Mouse (Mus musculus) MEL (cell line): ENCODE results near the gene Pdzd7. TPM values are rescaled to one million over a fixed set of nuclear protein-coding genes. Genes with fewer than 3 reads are reported as not detected.
A peak's percentile ranks its signal among the peaks of the same experiment; 100 is the strongest.

ENCODE experiments used
- DNase-seq: peaks from one replicate; pipeline ENCODE4 v3.0.0; 2011; ENCODE audit warnings: low read depth, low spot score
- H3K27ac ChIP-seq: 2 replicates; pipeline ENCODE4 v1.5.1; 2012; ENCODE audit warnings: low read depth, mild to moderate bottlenecking, control low read depth, low read length, moderate library complexity; ENCODE audit not compliant: control insufficient read depth
- H3K27me3 ChIP-seq, 2 experiments: fragments of 150-350 bp in 1 of 2; sonication (generic) in 1 of 2; 2 replicates each; pipeline ENCODE4 v1.6.1; 2012; ENCODE audit warnings: low read length in 2 of 2, mild to moderate bottlenecking in 2 of 2, improper control_type of control experiment in 1 of 2, moderate library complexity in 1 of 2; ENCODE audit not compliant: insufficient read depth in 2 of 2, control insufficient read depth in 1 of 2
- H3K36me3 ChIP-seq, 2 experiments: 2 replicates each; pipeline ENCODE4 v1.6.1; 2012 to 2014; ENCODE audit warnings: low read length in 2 of 2, improper control_type of control experiment in 1 of 2, inconsistent platforms in 1 of 2, mild to moderate bottlenecking in 1 of 2; ENCODE audit not compliant: insufficient read depth in 2 of 2, control insufficient read depth in 1 of 2
- H3K4me1 ChIP-seq, 2 experiments: fragments of 150-350 bp in 1 of 2; sonication (generic) in 1 of 2; 2 replicates each; pipeline ENCODE4 v1.6.1; 2012; ENCODE audit warnings: low read length in 2 of 2, improper control_type of control experiment in 1 of 2, mild to moderate bottlenecking in 1 of 2; ENCODE audit not compliant: insufficient read depth in 2 of 2, control insufficient read depth in 1 of 2
- H3K4me3 ChIP-seq, 2 experiments: fragments of 150-350 bp in 1 of 2; sonication (generic) in 1 of 2; 2 replicates each; pipeline ENCODE4 v1.5.1; 2012; ENCODE audit warnings: low read depth in 2 of 2, low read length in 2 of 2, mild to moderate bottlenecking in 2 of 2, moderate library complexity in 2 of 2, control low read depth in 1 of 2, improper control_type of control experiment in 1 of 2; ENCODE audit not compliant: control insufficient read depth in 1 of 2, insufficient read depth in 1 of 2
- H3K79me2 ChIP-seq: 2 replicates; pipeline ENCODE4 v1.6.1; 2012; ENCODE audit warnings: mild to moderate bottlenecking, low read length, moderate library complexity; ENCODE audit not compliant: control insufficient read depth, poor library complexity, insufficient read depth
- H3K9ac ChIP-seq: 2 replicates; pipeline ENCODE4 v1.6.1; 2012; ENCODE audit warnings: low read depth, mild to moderate bottlenecking, control low read depth, low read length, moderate library complexity; ENCODE audit not compliant: control insufficient read depth, poor library complexity, severe bottlenecking
- H3K9me3 ChIP-seq: fragments of 150-350 bp; sonication (generic); replicated peaks from 2 replicates; pipeline ENCODE4 v1.6.1; 2012; ENCODE audit warnings: mild to moderate bottlenecking, low read length, improper control_type of control experiment, moderate library complexity; ENCODE audit not compliant: insufficient read depth
- CTCF ChIP-seq, 3 experiments: IDR thresholded peaks in 2 of 3; conservative IDR thresholded peaks in 1 of 3; 2 replicates each; pipeline ENCODE4 v1.5.1; 2011 to 2012; ENCODE audit warnings: low read length in 3 of 3, low read depth in 2 of 3, mild to moderate bottlenecking in 2 of 3, improper control_type of control experiment in 1 of 3, inconsistent platforms in 1 of 3, mixed read lengths in 1 of 3, moderate library complexity in 1 of 3; ENCODE audit not compliant: control insufficient read depth in 1 of 3, insufficient read depth in 1 of 3, poor library complexity in 1 of 3, severe bottlenecking in 1 of 3
- HCFC1 ChIP-seq: IDR thresholded peaks from 2 replicates; pipeline ENCODE4 v1.6.1; 2012; ENCODE audit warnings: low read depth, mild to moderate bottlenecking, inconsistent platforms, low read length, improper control_type of control experiment, moderate library complexity
- MAFK ChIP-seq: IDR thresholded peaks from 2 replicates; pipeline ENCODE4 v1.6.1; 2011; ENCODE audit warnings: low read depth, mild to moderate bottlenecking, low read length, improper control_type of control experiment, borderline replicate concordance
- MAZ ChIP-seq: IDR thresholded peaks from 2 replicates; pipeline ENCODE4 v1.6.1; 2012; ENCODE audit warnings: low read depth, mild to moderate bottlenecking, inconsistent platforms, low read length, improper control_type of control experiment
- MEF2A ChIP-seq: IDR thresholded peaks from 2 replicates; pipeline ENCODE4 v1.6.1; 2014; ENCODE audit warnings: low read depth, mild to moderate bottlenecking, inconsistent platforms, low read length, improper control_type of control experiment; ENCODE audit not compliant: poor library complexity, insufficient replicate concordance, severe bottlenecking; ENCODE audit errors: extremely low read depth
- MXI1 ChIP-seq: IDR thresholded peaks from 2 replicates; pipeline ENCODE4 v1.6.1; 2011; ENCODE audit warnings: mild to moderate bottlenecking, low read depth, low read length, improper control_type of control experiment
- POLR2AphosphoS2 ChIP-seq: IDR thresholded peaks from 2 replicates; pipeline ENCODE4 v1.6.1; 2011; ENCODE audit warnings: low read length, improper control_type of control experiment
- RAD21 ChIP-seq: IDR thresholded peaks from 2 replicates; pipeline ENCODE4 v1.6.1; 2011; ENCODE audit warnings: mild to moderate bottlenecking, low read depth, low read length, improper control_type of control experiment
- SIN3A ChIP-seq: IDR thresholded peaks from 2 replicates; pipeline ENCODE4 v1.6.1; 2012; ENCODE audit warnings: low read length, improper control_type of control experiment, inconsistent platforms
- TCF12 ChIP-seq: IDR thresholded peaks from 2 replicates; pipeline ENCODE4 v1.6.1; 2014; ENCODE audit warnings: low read depth, mild to moderate bottlenecking, inconsistent platforms, low read length, improper control_type of control experiment, moderate library complexity
- USF1 ChIP-seq: IDR thresholded peaks from 2 replicates; pipeline ENCODE4 v1.6.1; 2014; ENCODE audit warnings: low read depth, mild to moderate bottlenecking, inconsistent platforms, low read length, improper control_type of control experiment, moderate library complexity
- ZKSCAN1 ChIP-seq: IDR thresholded peaks from 2 replicates; pipeline ENCODE4 v1.6.1; 2012; ENCODE audit warnings: low read depth, mild to moderate bottlenecking, inconsistent platforms, low read length, improper control_type of control experiment, moderate library complexity
- ZNF384 ChIP-seq: IDR thresholded peaks from 2 replicates; pipeline ENCODE4 v1.6.1; 2012; ENCODE audit warnings: low read depth, mild to moderate bottlenecking, inconsistent platforms, low read length, improper control_type of control experiment
- polyA plus RNA-seq, 2 experiments: library from polyadenylated mRNA; stranded (reverse) in 1 of 2; unstranded in 1 of 2; fragments of >175 nt in 1 of 2; fragments of >200 nt in 1 of 2; gene quantifications; 2 replicates each; pipeline versions ENCODE4 v1.2.1 to v1.2.4; 2012; ENCODE audit warnings: low replicate concordance in 2 of 2, low read depth in 1 of 2; ENCODE audit not compliant: insufficient read length in 2 of 2, insufficient read depth in 1 of 2, missing spikeins in 1 of 2
- total RNA-seq: library from RNA; depleted of rRNA; stranded (reverse); fragments of 300-350 nt; gene quantifications from 2 replicates; pipeline ENCODE4 v1.2.3, GENCODE M21; 2012

The Pdzd7 gene
- total and polyA plus RNA-seq, 3 experiments: 0.08 to 0.56 TPM; not detected in 1

DNA sequence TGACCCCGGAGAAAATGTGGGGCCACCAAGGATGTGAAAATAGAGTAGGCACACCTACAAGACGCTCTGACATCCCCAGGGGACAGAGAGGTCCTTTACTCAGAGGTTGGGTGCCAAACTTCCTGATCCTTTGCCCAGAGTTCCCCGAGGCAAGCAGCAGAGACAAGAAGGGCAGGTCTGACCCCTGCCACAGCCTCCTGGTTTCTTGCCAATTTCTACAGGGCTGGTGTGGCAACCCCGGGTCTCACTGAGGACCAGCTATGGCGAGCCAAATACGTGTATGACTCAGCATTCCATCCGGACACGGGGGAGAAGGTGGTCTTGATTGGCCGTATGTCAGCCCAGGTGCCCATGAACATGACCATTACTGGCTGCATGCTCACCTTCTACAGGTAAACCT is 4.0 kb upstream of the Pdzd7 start:
- no peak for DNase-seq
- Histone ChIP-seq H3K36me3 (peaks cover 0 to 7% of the 10 kb centered on the region in 2 experiments; a peak in 1 of 4 replicates), H3K27me3 (no peaks in the 10 kb centered on the region), H3K4me3 (no peak overlapping the region), H3K27ac (no peak overlapping the region), H3K79me2 (no peaks in the 10 kb centered on the region), H3K9ac (no peak overlapping the region), H3K9me3 (no peaks in the 10 kb centered on the region), H3K4me1 (peaks cover 6 to 15% of the 10 kb centered on the region in 2 experiments)
- no peak for TF ChIP-seq SIN3A
- TF ChIP-seq RAD21: no peak
- no peak for TF ChIP-seq HCFC1
- no peak for TF ChIP-seq CTCF (IDR thresholded peaks at IDR 0.05 in 2 of 3, conservative IDR thresholded peaks at IDR 0.05 in 1 of 3; ENCODE audit: control insufficient read depth in 1 of 3, insufficient read depth in 1 of 3, low read depth in 2 of 3, low read length in 3 of 3, poor library complexity in 1 of 3, severe bottlenecking in 1 of 3)
- no peak for TF ChIP-seq MXI1
- TF ChIP-seq MAZ: no peak
- no peak for TF ChIP-seq MEF2A
- no peak for TF ChIP-seq ZKSCAN1
- TF ChIP-seq MAFK: no peak
- no peak for TF ChIP-seq TCF12
- no peak for TF ChIP-seq USF1

- H3K4me3 ChIP-seq: peak overlapping the region; percentile 63 to 69
- no peak for DNase-seq
- TF ChIP-seq ZNF384: no peak
- TF ChIP-seq POLR2AphosphoS2: no peak
- 0 out of 2 replicates have a peak, but pooled peaks have one; percentile 20 for TF ChIP-seq TCF12
- peaks cover 5 to 13% of the 10 kb centered on the region in 2 experiments; a peak in 3 of 4 replicates for H3K4me1 ChIP-seq
- no peaks in the 10 kb centered on the region for H3K9me3 ChIP-seq
- no peaks in the 10 kb centered on the region for H3K79me2 ChIP-seq
- H3K36me3 ChIP-seq: peaks cover 0 to 5% of the 10 kb centered on the region in 2 experiments; a peak in 1 of 4 replicates
- H3K27me3 ChIP-seq: peaks cover 0 to under 1% of the 10 kb centered on the region in 2 experiments; a peak in 1 of 4 replicates
- peak overlapping the region; percentile 71 for H3K9ac ChIP-seq
- H3K27ac ChIP-seq: peak overlapping the region; percentile 94
These were observed 3.3 kb upstream of the Pdzd7 start for GRCm38 (mm10) chr19:45048644-45049365.
